Mouse (Mus musculus): ENCODE data around the gene Ager. TPM values are rescaled to one million over a fixed set of nuclear protein-coding genes. Genes with fewer than 3 reads are reported as not detected.

The Ager gene
- polyA plus RNA-seq, 1 experiment from 2014 or later, result 2.4 TPM

GRCm38 (mm10) chr17:34643944-34644343, 46.3 kb downstream of the Ager start:
- WGBS, result 86% methylated on average over 10 of the region's 10 CpGs
- H3K4me3 ChIP-seq (ENCODE audit: low read depth, low read length), result no peak overlapping the region
- peaks cover 18% of the 10 kb centered on the region for H3K4me1 ChIP-seq (replicated peaks; ENCODE audit: control insufficient read depth, insufficient read depth, low read length)
- ATAC-seq (replicated peaks; ENCODE audit: low FRiP score) (no peak), DNase-seq (ENCODE audit: low spot score) (no peak)
- no peak overlapping the region for H3K4me2 ChIP-seq (ENCODE audit: low read depth, low read length, severe bottlenecking)
- H3K27me3 ChIP-seq (ENCODE audit: control insufficient read depth, insufficient read depth, low read length), result no peaks in the 10 kb centered on the region
- H3K27ac ChIP-seq (ENCODE audit: low read depth, low read length), result no peak overlapping the region
- no peaks in the 10 kb centered on the region for H3K36me3 ChIP-seq (ENCODE audit: control insufficient read depth, insufficient read depth, low read length)
- no peaks in the 10 kb centered on the region for H3K9me3 ChIP-seq (ENCODE audit: control insufficient read depth, low read length)
- H3K9ac ChIP-seq (ENCODE audit: low read length), result no peak overlapping the region

- peak; percentile 93 for DNase-seq (ENCODE audit: low spot score)
- Histone ChIP-seq H3K9ac (ENCODE audit: low read length) (peak within 1 kb of the TSS; percentile 56; the same call in 1 of the 2 replicates), H3K27ac (ENCODE audit: low read depth, low read length) (no peak within 1 kb of the TSS), H3K36me3 (ENCODE audit: control insufficient read depth, insufficient read depth, low read length) (no peaks in the 10 kb centered on the region; the same call in 1 of the 2 replicates), H3K27me3 (ENCODE audit: control insufficient read depth, insufficient read depth, low read length) (no peaks in the 10 kb centered on the region), H3K4me1 (replicated peaks; ENCODE audit: control insufficient read depth, insufficient read depth, low read length) (peaks cover 18% of the 10 kb centered on the region), H3K9me3 (ENCODE audit: control insufficient read depth, low read length) (no peaks in the 10 kb centered on the region), H3K4me2 (ENCODE audit: low read depth, low read length, severe bottlenecking) (peak within 1 kb of the TSS; percentile 59), H3K4me3 (ENCODE audit: low read depth, low read length) (peak within 1 kb of the TSS; percentile 51)
- WGBS, result under 1% methylated on average over 16 of the region's 16 CpGs
- ATAC-seq (replicated peaks; ENCODE audit: low FRiP score), result peak; percentile 77
Observed at GRCm38 (mm10) chr17:34644608-34645007, 46.9 kb downstream of the Ager start, which contains the start of gene Fkbpl. Fkbpl (plus strand) TSS chr17:34644764.

- peaks cover 18% of the 10 kb centered on the region for H3K4me1 ChIP-seq (replicated peaks; ENCODE audit: control insufficient read depth, insufficient read depth, low read length)
- peak overlapping the region; percentile 56; the same call in 1 of the 2 replicates for H3K9ac ChIP-seq (ENCODE audit: low read length)
- DNase-seq (ENCODE audit: low spot score), result no peak
- 39% methylated on average over 10 of the region's 10 CpGs for WGBS
- H3K36me3 ChIP-seq (ENCODE audit: control insufficient read depth, insufficient read depth, low read length), result peaks cover under 1% of the 10 kb centered on the region; the same call in 1 of the 2 replicates
- peak overlapping the region; percentile 59 for H3K4me2 ChIP-seq (ENCODE audit: low read depth, low read length, severe bottlenecking)
- H3K4me3 ChIP-seq (ENCODE audit: low read depth, low read length), result peak overlapping the region; percentile 51
- H3K27ac ChIP-seq (ENCODE audit: low read depth, low read length), result no peak overlapping the region
- no peaks in the 10 kb centered on the region for H3K9me3 ChIP-seq (ENCODE audit: control insufficient read depth, low read length)
- no peaks in the 10 kb centered on the region for H3K27me3 ChIP-seq (ENCODE audit: control insufficient read depth, insufficient read depth, low read length)
- no peak for ATAC-seq (replicated peaks; ENCODE audit: low FRiP score)
Observed at GRCm38 (mm10) chr17:34645256-34645829, 47.7 kb downstream of the Ager start.

GRCm38 (mm10) chr17:34645831-34646511, 48.3 kb downstream of the Ager start:
- no peak overlapping the region for H3K27ac ChIP-seq (ENCODE audit: low read depth, low read length)
- 91% methylated on average over 30 of the region's 30 CpGs for WGBS

GRCm38 (mm10) chr17:34646906-34647787, 49.5 kb downstream of the Ager start, which contains the start of gene Atf6b:
Atf6b (plus strand) TSS chr17:34647146.
- peak; percentile 96 for ATAC-seq (replicated peaks; ENCODE audit: low FRiP score)
- Histone ChIP-seq H3K4me3 (ENCODE audit: low read depth, low read length) (peak within 1 kb of the TSS; percentile 73), H3K9ac (ENCODE audit: low read length) (peak within 1 kb of the TSS; percentile 82), H3K36me3 (ENCODE audit: control insufficient read depth, insufficient read depth, low read length) (peaks cover 4% of the 10 kb centered on the region; the same call in 1 of the 2 replicates), H3K4me1 (replicated peaks; ENCODE audit: control insufficient read depth, insufficient read depth, low read length) (peaks cover 11% of the 10 kb centered on the region), H3K9me3 (ENCODE audit: control insufficient read depth, low read length) (no peaks in the 10 kb centered on the region), H3K4me2 (ENCODE audit: low read depth, low read length, severe bottlenecking) (peak within 1 kb of the TSS; percentile 87), H3K27me3 (ENCODE audit: control insufficient read depth, insufficient read depth, low read length) (no peaks in the 10 kb centered on the region), H3K27ac (ENCODE audit: low read depth, low read length) (no peak within 1 kb of the TSS; the same call in 1 of the 2 replicates)
- peak; percentile 96 for DNase-seq (ENCODE audit: low spot score)
- WGBS, result 1% methylated on average over 65 of the region's 66 CpGs

More at GRCm38 (mm10) chr17:34645831-34646511, 48.3 kb downstream of the Ager start:
- Histone ChIP-seq H3K9me3 (ENCODE audit: control insufficient read depth, low read length) (no peaks in the 10 kb centered on the region), H3K36me3 (ENCODE audit: control insufficient read depth, insufficient read depth, low read length) (peaks cover 4% of the 10 kb centered on the region; the same call in 1 of the 2 replicates), H3K4me3 (ENCODE audit: low read depth, low read length) (no peak overlapping the region), H3K4me2 (ENCODE audit: low read depth, low read length, severe bottlenecking) (no peak overlapping the region), H3K9ac (ENCODE audit: low read length) (no peak overlapping the region), H3K4me1 (replicated peaks; ENCODE audit: control insufficient read depth, insufficient read depth, low read length) (peaks cover 17% of the 10 kb centered on the region), H3K27me3 (ENCODE audit: control insufficient read depth, insufficient read depth, low read length) (no peaks in the 10 kb centered on the region)
- DNase-seq (ENCODE audit: low spot score) (no peak), ATAC-seq (replicated peaks; ENCODE audit: low FRiP score) (no peak)

GRCm38 (mm10) chr17:34648141-34648890, 50.7 kb downstream of the Ager start:
- H3K4me3 ChIP-seq (ENCODE audit: low read depth, low read length), result peak overlapping the region; percentile 73
- peaks cover 4% of the 10 kb centered on the region; the same call in 1 of the 2 replicates for H3K36me3 ChIP-seq (ENCODE audit: control insufficient read depth, insufficient read depth, low read length)
- H3K9ac ChIP-seq (ENCODE audit: low read length), result peak overlapping the region; percentile 17
- ATAC-seq (replicated peaks; ENCODE audit: low FRiP score), result no peak
- no peaks in the 10 kb centered on the region for H3K9me3 ChIP-seq (ENCODE audit: control insufficient read depth, low read length)
- 87% methylated on average over 16 of the region's 16 CpGs for WGBS
- H3K4me2 ChIP-seq (ENCODE audit: low read depth, low read length, severe bottlenecking), result peak overlapping the region; percentile 87
- H3K4me1 ChIP-seq (replicated peaks; ENCODE audit: control insufficient read depth, insufficient read depth, low read length), result peaks cover 11% of the 10 kb centered on the region
- no peak overlapping the region for H3K27ac ChIP-seq (ENCODE audit: low read depth, low read length)
- DNase-seq (ENCODE audit: low spot score), result no peak
- H3K27me3 ChIP-seq (ENCODE audit: control insufficient read depth, insufficient read depth, low read length), result no peaks in the 10 kb centered on the region

- Histone ChIP-seq H3K36me3 (ENCODE audit: control insufficient read depth, insufficient read depth, low read length) (peaks cover 4% of the 10 kb centered on the region; the same call in 1 of the 2 replicates), H3K9ac (ENCODE audit: low read length) (no peak overlapping the region), H3K4me2 (ENCODE audit: low read depth, low read length, severe bottlenecking) (no peak overlapping the region), H3K9me3 (ENCODE audit: control insufficient read depth, low read length) (no peaks in the 10 kb centered on the region), H3K4me3 (ENCODE audit: low read depth, low read length) (no peak overlapping the region), H3K4me1 (replicated peaks; ENCODE audit: control insufficient read depth, insufficient read depth, low read length) (peaks cover 11% of the 10 kb centered on the region), H3K27ac (ENCODE audit: low read depth, low read length) (no peak overlapping the region), H3K27me3 (ENCODE audit: control insufficient read depth, insufficient read depth, low read length) (no peaks in the 10 kb centered on the region)
- ATAC-seq (replicated peaks; ENCODE audit: low FRiP score), result no peak
- WGBS, result 86% methylated on average over 18 of the region's 18 CpGs
- no peak for DNase-seq (ENCODE audit: low spot score)
Observed at GRCm38 (mm10) chr17:34649106-34649864, 51.6 kb downstream of the Ager start.
